Mouse (Mus musculus) heart, adult 2 months (tissue): ENCODE measurements at regions not wholly inside any gene's neighbourhood (a gene's known extent, or its start where the extent isn't known, plus 50 kb on each side); places are given as distances from the start of the nearest gene placed in this dataset.

Experiments
- DNase-seq, 2 experiments: peaks; one replicate each; pipeline ENCODE4 v3.0.0; 2021
- H3K27ac ChIP-seq: fragments of 200-600 bp; 2 replicates; pipeline ENCODE4 v1.8.1; 2022
- H3K27me3 ChIP-seq: fragments of 200-500 bp; 2 replicates; pipeline ENCODE4 v1.6.1; 2012; ENCODE audit warnings: mild to moderate bottlenecking, low read length, inconsistent platforms, mixed read lengths; ENCODE audit not compliant: control insufficient read depth, insufficient read depth
- H3K36me3 ChIP-seq: fragments of 200-500 bp; 2 replicates; pipeline ENCODE4 v1.6.1; 2012; ENCODE audit warnings: low read length, inconsistent platforms; ENCODE audit not compliant: control insufficient read depth, insufficient read depth
- H3K4me1 ChIP-seq: fragments of 200-500 bp; 2 replicates; pipeline ENCODE4 v1.6.1; 2011; ENCODE audit warnings: low read length; ENCODE audit not compliant: control insufficient read depth, insufficient read depth
- H3K4me3 ChIP-seq: fragments of 200-600 bp; 2 replicates; pipeline ENCODE4 v1.8.1; 2022
- H3K79me2 ChIP-seq: fragments of 200-500 bp; replicated peaks from 2 replicates; pipeline ENCODE4 v1.6.1; 2012; ENCODE audit warnings: mild to moderate bottlenecking, inconsistent platforms, low read length, moderate library complexity, mixed read lengths; ENCODE audit not compliant: control insufficient read depth, insufficient read depth
- H3K9ac ChIP-seq: fragments of 200-500 bp; 2 replicates; pipeline ENCODE4 v1.6.1; 2012; ENCODE audit warnings: low read depth, mild to moderate bottlenecking, control low read depth, inconsistent platforms, low read length, mixed read lengths
- CTCF ChIP-seq: fragments of 200-600 bp; IDR thresholded peaks from 2 replicates; pipeline ENCODE4 v1.8.1; 2022; ENCODE audit warnings: antibody characterized with exemption, mild to moderate bottlenecking, moderate library complexity
- EP300 ChIP-seq: fragments of 200-500 bp; IDR thresholded peaks from 2 replicates; pipeline ENCODE4 v1.6.1; 2011; ENCODE audit warnings: low read depth, low read length, control low read depth; ENCODE audit not compliant: insufficient read depth
- POLR2A ChIP-seq: fragments of 200-500 bp; IDR thresholded peaks from 2 replicates; pipeline ENCODE4 v1.6.1; 2011; ENCODE audit warnings: mild to moderate bottlenecking, low read depth, low read length, control low read depth; ENCODE audit not compliant: insufficient read depth
- WGBS: fragments of 180-500 bp; shearing (Covaris S2); methylation state at CpG from one replicate; pipeline ENCODE4 v1.1.7; 2018; 5-methylcytosine and 5-hydroxymethylcytosine counted together
- intact Hi-C: fragments of 180-260 bp; cut with DNase I; formaldehyde crosslinking; loops from one replicate; pipeline ENCODE4 v1.15.1; 2025

DNA sequence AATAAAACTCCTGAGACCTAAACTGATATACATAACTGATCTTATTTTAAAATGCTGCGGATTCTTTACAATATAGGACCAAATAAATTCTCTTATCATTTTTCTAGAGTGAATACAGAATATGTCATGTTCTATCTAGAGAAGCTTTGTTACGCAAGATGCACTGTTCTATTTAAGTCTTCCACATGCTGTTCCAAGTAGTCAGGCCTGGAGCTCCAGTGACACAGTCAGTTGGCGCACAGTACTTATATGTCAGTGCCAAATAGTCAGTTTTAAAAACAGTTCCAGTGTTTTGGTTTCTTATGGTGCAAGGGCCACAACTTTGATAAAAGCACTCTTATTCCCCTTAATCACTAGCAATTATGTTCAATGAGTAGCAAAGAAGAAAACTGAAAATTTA is 344.3 kb upstream of the Slitrk5 start:
- DNase-seq: peak in 1 of 2 experiments; percentile 8
- TF ChIP-seq EP300: 0 out of 2 replicates have a peak, but pooled peaks have one; percentile 34
- TF ChIP-seq POLR2A: no peak
- Histone ChIP-seq H3K9ac (no peak overlapping the region), H3K27ac (peak overlapping the region; percentile 42), H3K27me3 (no peaks in the 10 kb centered on the region), H3K4me3 (no peak overlapping the region), H3K36me3 (no peaks in the 10 kb centered on the region), H3K4me1 (no peaks in the 10 kb centered on the region), H3K79me2 (no peaks in the 10 kb centered on the region)
- intact Hi-C loops: no loop called here
- WGBS: 54% methylated on average over 3 of the region's 3 CpGs

DNA sequence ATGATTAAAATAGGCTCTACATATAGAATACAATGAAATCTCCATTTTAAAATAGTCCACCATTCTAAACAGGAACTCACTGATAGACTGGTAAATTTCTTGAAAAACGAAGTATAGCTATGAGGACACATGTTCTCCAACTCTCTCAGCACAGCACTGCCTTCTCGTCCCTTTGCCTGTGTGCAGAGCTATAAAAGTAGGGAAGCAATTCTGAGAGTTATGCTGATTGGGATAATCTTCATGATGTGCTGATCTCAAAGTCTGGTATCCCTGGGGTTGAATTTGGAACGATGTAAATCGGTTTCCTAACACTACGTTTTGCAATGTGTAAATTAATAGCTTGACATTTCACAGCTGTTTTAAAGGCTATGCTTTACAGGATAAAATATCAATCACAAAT is 321.4 kb upstream of the Slitrk5 start:
- no peaks in the 10 kb centered on the region for H3K79me2 ChIP-seq
- TF ChIP-seq CTCF: no peak
- DNase-seq: no peak
- no peaks in the 10 kb centered on the region for H3K36me3 ChIP-seq
- H3K27ac ChIP-seq: no peak overlapping the region
- H3K9ac ChIP-seq: no peak overlapping the region
- no peaks in the 10 kb centered on the region for H3K4me1 ChIP-seq
- H3K4me3 ChIP-seq: no peak overlapping the region
- H3K27me3 ChIP-seq: no peaks in the 10 kb centered on the region
- 77% methylated on average over 5 of the region's 5 CpGs for WGBS
- intact Hi-C loops: no loop called here

DNA sequence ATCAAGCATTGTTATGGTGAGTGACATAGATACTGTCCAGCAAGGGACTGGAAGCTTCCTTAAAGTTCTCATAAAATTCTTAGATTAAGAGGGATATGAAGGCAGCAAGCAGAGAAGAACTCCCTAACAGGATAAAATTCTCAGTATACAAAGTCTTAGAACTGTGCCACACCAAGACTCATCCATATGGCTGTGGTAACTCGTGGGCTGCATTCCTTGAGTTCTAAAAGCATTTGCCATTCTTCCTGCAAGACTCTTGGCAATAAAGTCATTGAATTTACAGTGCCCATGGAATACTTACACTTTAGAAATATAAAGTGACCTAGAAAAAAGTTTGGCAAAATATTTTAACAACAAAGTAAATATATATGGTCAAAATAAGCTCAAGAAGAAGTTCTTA is 278.1 kb upstream of the Slitrk5 start:
- no peak overlapping the region for H3K27ac ChIP-seq
- H3K4me3 ChIP-seq: no peak overlapping the region
- intact Hi-C loops: no loop called here
- 42% methylated on average over 1 of the region's 1 CpGs for WGBS
- no peaks in the 10 kb centered on the region for H3K36me3 ChIP-seq
- TF ChIP-seq POLR2A (no peak), CTCF (no peak), EP300 (no peak)
- no peaks in the 10 kb centered on the region for H3K4me1 ChIP-seq
- DNase-seq: no peak
- no peak overlapping the region for H3K9ac ChIP-seq
- H3K79me2 ChIP-seq: no peaks in the 10 kb centered on the region
- no peaks in the 10 kb centered on the region for H3K27me3 ChIP-seq

DNA sequence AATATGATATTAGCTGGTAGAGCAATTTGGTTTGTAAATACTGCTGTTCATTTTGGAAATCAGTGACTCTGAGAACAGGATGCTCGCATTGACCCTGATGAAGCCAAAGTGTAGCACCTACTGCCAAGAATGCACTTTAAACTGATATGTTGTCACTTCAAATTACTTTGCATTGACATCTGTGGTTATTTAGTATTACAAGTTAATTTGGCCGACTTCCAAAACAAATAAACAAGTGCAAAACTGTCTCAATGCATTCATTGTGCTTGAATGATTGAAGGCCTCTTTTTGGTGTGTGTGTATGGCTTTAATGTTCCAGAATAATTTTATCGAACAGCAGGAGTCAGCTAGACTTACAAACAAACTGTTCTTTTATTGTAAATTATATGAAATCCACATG is 274.1 kb upstream of the Slitrk5 start:
- DNase-seq: no peak
- Histone ChIP-seq H3K4me3 (no peak overlapping the region), H3K27me3 (no peaks in the 10 kb centered on the region), H3K79me2 (no peaks in the 10 kb centered on the region), H3K9ac (no peak overlapping the region), H3K27ac (no peak overlapping the region), H3K4me1 (no peaks in the 10 kb centered on the region), H3K36me3 (no peaks in the 10 kb centered on the region)
- no peak for TF ChIP-seq CTCF
- no peak for TF ChIP-seq POLR2A
- TF ChIP-seq EP300: no peak
- 38% methylated on average over 3 of the region's 3 CpGs for WGBS
- intact Hi-C loops: no loop called here

DNA sequence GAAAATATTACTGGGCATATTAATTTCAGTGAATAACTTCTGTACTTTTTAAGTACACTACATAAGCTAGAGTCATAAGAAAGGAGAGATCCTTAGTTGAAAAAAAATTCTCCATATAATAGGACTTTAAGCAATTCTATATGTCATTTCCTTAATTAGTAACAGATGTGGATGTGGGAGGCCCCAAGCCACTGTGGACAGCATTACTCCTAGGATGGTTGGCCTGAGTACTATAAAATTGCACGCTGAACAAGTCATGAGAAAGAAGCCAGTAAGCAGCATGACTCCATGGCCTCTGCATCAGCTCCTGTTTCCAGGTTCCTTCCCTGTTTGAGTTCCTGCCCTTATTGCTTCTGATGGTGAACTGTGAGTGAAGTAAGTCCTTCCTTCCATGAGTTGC is 272.4 kb upstream of the Slitrk5 start:
- intact Hi-C loops: no loop called here
- H3K27me3 ChIP-seq: no peaks in the 10 kb centered on the region
- WGBS: 70% methylated on average over 1 of the region's 1 CpGs

DNA sequence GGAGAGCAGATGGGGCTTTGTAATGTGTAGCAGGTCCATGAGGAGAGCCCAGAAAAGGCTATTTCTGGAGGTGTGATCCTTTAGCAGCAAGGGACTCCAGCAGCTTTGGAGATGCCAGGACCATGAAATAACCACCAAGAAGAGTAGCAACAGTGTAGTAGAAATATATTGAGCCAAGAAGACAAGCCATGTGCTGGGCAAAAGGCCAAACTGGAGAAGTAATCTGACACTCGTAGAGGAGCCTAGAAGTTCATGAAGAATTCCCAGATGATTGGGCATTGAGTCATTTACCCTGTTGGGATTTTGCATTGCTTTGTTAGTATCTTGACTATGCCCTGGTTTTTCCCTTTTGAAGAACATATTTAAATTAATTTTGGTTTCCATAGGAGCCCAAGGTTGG is 271.3 kb upstream of the Slitrk5 start:
- Histone ChIP-seq H3K27ac (no peak overlapping the region), H3K36me3 (no peaks in the 10 kb centered on the region), H3K27me3 (no peaks in the 10 kb centered on the region), H3K9ac (no peak overlapping the region), H3K4me1 (no peaks in the 10 kb centered on the region), H3K79me2 (no peaks in the 10 kb centered on the region), H3K4me3 (no peak overlapping the region)
- WGBS: 21% methylated on average over 1 of the region's 1 CpGs
- TF ChIP-seq POLR2A (no peak), EP300 (no peak)
- intact Hi-C loops: no loop called here
- peak in 1 of 2 experiments; percentile 4 for DNase-seq

More for the DNA sequence above, 272.4 kb upstream of the Slitrk5 start:
- Histone ChIP-seq H3K4me3 (no peak overlapping the region), H3K79me2 (no peaks in the 10 kb centered on the region), H3K4me1 (no peaks in the 10 kb centered on the region), H3K9ac (no peak overlapping the region), H3K36me3 (no peaks in the 10 kb centered on the region), H3K27ac (no peak overlapping the region)
- no peak for TF ChIP-seq POLR2A
- no peak for TF ChIP-seq CTCF
- no peak for TF ChIP-seq EP300
- no peak for DNase-seq
